Mouse (Mus musculus) naive thymus-derived CD4-positive, alpha-beta T cell, adult 2 months (primary cell): Measurements from ENCODE around the gene Smim22.

Experiments used
- DNase-seq: peaks from one replicate; pipeline ENCODE4 v3.0.0-alpha.2; 2011; ENCODE audit warnings: low read depth

Smim22 gene

DNA sequence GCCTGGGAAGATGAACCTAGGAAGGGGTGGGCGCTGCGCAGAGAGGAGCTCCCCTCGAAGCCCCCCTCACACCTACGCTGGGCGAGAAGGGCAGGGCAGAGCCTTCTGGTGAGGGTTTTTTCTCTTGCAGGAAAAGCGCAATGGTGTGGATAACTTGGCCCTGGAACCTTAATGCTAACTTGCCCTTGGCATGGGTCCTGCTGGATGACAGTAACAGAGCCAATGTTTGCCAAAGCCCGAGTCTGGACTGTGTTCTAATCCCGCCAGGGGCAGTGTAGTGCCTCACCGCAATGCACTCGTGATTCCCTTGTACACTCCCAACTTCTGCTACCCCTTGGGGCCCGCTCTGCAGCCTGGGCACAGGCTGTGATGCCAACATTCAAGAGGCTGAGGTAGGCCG is 988 bp downstream of the Smim22 start:
- DNase-seq: no peak

- no peak for DNase-seq
Measured at GRCm38 (mm10) chr16:5010371-5010935, 3.4 kb downstream of the Smim22 start.

DNA sequence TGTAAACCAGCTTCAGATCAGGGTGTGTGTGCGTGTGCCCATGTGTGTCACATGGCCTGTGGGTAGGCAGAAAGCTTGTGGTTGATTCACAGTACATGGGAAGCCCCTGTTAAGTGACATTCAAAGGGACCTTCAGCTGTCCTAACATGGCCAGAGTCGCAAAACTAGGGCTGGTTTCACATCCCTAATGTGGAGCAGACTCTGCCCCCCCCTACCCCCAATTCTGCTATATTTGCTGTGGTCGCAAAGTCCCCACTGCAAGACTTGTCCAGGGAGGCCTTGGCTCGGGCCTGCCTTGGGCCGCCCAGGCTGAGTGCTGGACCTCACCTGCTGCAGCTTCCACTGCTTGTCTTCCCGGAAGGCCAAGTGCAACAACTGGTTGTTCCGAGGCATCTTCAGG is 4.2 kb downstream of the Smim22 start:
- DNase-seq: no peak

GRCm38 (mm10) chr16:5012036-5013005 is 5.2 kb downstream of the Smim22 start:
- DNase-seq: peak; percentile 7

DNA sequence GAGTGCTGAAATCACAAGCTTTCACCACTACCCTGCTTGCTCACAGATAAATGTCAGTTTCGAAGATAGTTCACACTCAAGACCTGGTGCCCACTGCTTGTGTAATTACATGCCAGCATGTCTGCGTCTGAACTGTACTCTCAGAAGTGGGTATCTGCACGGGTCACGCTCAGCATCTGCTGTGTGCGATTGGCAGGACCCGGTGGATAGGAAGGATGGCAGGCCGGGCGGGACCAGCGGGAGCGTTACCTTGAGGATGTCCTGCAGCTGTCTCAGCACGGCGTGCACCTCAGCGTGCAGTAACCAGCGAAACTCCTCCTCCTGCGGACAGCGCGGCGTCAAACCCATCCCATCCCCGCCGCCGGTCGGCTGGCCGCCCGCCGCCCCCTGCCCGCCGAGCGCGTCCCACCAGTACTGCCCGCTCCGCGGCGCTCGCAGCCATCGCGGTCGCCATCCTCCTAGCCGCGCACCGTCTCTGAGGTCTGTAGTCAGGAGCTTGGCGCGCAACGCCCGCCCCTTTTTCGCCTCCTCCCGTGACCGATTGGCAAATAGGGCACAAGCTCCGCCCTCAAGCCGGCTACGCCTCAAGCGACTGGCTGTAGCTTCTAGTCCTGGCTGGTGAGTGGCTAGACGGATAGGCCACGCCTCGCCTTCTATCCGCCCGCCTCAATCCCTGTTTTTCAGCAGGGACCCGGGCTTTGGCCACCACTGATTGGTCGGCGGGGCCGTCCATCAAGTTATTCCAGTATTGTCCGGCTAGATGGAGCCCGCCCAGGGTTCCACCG is 6.2 kb downstream of the Smim22 start, which contains the start of gene Rogdi:
Gene Rogdi, minus strand, starts transcription at position 500 of the 785 bp plus-strand sequence.
- DNase-seq: peak; percentile 97

DNA sequence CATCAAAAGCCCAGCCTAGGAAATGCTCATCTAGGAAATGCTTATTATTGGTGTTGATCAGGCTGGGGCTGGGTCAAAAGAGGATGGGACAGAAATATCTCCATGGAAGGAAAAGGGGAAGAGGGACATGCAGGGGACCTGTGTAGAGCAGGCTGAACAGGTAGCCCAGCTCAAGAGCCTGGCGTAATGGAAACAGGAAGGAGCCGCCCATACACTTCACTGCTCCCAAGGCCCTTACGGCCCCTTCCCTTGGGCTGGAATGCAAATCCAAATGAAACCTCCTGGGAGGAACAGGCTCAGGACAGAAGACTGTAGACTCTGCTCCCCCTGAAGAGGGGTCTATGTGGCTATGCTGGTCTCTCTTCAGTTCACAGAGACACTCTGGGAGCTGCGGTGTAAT is 7.5 kb downstream of the Smim22 start:
- no peak for DNase-seq

- DNase-seq: no peak
Measured at GRCm38 (mm10) chr16:5024021-5024420, 16.9 kb downstream of the Smim22 start.

DNA sequence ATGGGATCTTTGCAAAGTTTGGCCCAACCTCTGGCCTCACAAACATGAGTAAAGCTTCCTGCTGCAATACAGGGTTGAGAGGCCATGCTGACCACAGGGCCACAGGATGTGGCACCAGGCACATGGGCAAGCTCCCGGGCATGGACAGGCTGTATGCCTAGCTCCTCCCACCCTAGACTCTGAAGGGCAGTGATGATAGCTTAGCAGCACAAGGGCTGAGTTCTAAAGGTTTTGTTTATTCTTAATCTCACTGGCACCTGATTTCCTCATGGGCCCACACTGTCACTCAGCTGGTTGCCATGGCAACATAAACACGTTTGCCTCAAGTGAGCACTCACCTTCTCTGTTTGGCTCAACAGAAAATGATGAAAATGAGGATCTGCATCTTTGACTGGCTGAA is 22.8 kb downstream of the Smim22 start:
- peak; percentile 43 for DNase-seq

DNA sequence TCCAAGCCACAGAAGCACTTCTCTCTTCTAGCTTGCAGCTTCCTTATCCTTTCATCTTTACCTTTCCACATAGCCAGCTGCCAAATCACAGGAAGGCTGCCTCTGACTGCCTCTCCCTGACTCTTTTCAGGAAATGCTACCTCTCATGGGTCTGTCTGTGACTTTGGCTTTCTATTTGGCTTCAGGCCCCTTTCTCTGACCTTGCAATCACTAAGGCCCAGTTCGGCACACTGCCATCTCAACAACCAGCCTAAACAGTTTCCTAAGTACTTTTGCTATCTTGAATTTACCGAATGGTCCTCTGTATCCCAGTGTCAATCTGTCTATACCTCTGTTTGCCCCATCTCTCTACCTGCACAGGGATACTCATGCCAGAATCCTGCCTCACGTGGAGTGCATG is 28.5 kb downstream of the Smim22 start:
- no peak for DNase-seq

DNA sequence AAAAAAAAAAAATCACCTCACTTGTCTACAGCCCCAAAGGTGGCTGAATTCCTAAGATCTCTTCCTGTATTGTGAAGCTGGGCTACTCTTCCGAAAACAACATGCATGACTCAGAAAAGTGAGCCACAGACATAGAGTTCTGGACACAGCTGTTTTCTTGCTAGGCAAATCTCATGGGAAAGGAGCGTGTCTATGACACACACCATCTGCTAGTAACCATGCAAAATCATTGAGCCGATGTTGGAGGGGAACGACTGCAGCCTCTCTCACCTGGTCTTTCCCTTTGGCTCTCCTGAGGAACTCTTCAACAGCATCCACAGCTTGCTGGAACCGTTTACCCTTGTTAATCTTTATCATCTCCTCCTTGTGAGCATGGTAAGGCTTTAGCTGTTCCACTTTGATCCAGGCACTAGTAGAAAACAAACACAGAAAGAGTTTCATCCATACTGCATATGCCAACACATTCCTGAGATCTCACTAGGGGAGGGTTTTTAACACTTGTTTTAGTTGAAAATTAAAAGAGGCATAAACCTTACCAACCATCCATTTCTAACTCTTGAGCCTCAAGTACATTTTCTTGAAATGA is 29.7 kb downstream of the Smim22 start:
- no peak for DNase-seq

DNA sequence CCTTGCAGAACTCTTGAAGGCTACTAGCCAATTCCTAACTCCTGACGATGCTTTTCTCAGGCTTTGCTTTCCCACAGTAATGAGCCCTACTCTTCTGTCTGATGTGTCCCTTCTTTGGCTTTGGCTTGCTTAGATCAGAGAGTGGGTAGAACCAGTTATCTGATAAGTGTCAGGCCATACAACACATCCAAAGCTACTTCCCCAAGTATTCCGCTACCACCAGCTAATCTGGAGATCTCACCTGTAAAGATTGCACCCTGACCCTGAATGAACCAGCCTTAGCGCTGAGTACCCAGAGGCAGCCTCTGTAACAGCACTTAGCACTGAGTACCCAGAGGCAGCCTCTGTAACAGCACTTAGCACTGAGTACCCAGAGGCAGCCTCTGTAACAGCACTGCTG is 38.2 kb downstream of the Smim22 start:
- no peak for DNase-seq

DNA sequence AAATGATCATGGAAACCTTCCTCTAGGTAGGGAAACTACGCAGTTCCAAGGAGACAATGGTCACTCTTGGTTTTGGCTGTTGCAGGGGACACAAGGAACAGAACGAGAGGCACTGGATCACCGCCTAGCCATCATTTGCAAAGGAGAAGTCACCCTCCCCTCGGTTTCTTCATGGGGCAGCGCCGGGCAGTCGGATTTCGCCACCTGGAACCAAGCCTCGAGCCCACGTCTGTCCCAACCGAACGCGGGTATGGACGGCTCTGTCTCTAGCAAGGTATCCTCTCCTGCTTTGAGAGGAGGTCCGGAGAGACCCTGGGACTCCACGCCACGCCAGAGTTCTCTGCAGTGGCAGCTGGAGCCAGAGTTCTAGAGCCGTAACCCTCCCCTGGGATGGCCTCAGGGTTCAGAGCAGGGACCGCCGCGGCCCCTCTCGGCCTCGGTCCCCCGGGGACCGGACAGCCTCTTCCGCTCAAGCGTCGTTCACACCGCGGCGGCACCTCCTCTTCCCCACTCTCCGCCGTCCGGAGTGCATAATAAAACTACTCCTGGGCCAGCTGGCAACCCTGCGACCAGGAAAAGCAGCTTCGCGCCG is 42.2 kb downstream of the Smim22 start:
- no peak for DNase-seq

DNA sequence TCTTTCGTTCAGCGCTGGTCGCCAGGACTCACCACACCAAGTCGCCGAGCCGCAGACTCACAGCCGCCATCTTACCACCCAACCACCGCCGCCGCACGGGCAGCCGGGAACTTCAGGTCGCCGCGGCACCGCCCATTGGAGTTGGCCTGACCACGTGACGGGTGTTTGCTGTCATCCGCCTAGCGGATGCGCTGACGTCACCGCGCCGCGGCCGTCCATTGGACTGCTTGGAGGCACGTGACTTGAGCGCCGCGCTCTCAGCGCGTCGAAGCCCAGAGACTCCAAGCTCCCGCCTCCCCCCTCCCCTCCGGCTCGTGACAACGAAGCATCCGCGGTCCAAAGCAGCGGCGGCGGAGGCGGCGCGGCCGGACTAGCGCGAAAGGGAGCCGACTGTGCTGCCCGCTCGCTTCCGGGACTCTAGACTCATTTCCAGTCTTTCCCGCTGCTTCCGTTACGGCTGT is 42.7 kb downstream of the Smim22 start, which contains the start of the genes Glyr1 and Ubn1:
Gene Glyr1, minus strand, starts transcription at position 90 of the 461 bp plus-strand sequence.
Gene Ubn1, plus strand, starts transcription at position 284 of the 461 bp plus-strand sequence.
- DNase-seq: peak; percentile 100

DNA sequence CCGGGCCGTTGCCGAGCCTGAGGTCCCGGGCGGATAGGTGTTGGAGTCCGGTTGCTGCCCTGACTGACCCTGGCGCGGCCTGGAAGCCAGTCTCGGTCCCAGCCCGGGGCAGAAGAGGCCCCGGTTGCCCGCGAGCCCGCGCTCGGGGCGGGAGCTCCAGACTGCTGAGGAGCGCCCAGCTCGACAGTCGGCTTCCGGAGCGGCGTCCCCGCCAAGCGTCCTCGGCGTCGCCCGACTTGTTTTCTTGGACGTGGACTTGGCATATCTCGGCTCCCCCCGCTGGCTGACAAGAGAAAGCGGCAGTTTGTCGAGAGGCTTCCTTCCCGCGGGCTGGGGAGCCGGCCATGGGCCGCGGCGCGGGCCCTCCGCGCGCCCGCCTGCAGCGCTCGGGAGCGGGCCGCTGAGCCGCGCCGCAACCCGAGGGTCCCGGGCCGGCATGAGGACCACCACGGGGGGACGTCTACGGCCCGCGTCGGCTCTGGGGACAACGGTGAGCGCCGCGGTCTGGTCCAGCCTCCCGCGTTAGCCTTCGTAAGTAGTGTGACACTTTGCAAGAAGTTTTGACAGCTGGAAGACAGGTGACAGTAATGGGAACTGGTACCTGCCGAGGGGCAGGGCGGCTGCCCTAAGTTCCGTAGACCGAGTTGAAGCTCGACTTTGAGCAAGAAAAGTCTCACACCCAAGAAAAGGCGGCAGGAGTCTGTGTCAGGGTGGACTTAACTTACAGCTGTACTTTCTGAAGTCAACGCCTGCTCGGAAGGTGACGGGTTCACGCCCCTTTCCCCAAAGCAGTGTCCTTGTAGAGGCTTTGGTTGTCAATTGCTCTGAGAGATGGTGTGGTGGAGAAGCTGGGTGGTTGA is 43.4 kb downstream of the Smim22 start:
- peak; percentile 89 for DNase-seq
